Mouse (Mus musculus): ENCODE measurements around the gene Cdc42bpa.

Gene Cdc42bpa

DNA sequence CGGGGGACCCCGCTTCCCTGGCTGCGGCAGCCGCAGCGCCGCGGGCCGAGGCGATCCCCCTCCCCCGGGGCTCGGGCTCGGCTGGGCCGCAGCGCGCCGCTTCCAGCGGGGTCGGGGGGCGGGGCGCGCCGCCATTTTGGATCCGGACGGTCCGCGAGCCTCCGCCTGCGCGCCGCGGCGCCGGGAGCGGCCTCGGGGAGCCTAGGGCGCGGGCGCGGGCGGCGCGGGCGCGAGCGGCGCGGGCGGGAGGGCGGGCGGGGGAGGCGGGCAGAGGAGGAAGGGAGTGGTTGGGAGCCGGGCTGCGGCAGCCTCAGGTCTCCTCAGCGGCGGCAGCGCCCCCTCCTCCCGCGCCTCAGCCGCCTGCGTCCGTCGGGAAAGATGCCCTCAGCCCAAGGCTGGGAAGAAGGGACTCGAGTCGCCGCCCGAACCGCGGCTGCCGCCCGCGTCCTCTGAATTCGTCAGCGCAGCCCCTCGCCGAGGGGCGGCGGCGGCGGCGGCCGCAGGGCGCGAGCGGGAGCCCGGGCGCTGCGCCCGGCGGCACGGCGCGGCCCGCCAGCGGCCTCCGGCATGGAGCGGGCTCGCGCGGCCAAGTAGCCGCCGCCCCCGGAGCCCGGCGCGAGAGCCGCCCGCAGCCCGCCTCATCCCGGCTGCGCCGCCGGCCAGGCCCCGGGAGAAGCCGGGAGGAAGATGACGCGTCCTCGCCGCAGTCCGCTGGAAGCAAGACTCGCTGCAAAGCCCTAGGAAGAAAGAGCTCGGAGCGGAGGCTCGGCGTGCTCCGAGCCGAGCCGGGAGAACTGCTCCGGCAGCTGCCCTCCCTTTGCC lies at the start of gene Cdc42bpa:
Gene Cdc42bpa (plus strand): TSS at position 752 of the 822 bp plus-strand sequence.
- DNase-seq (ENCODE audit: low spot score in 2 of 2): peak; percentile 54 to 64

- no peak for DNase-seq (ENCODE audit: low spot score in 2 of 2)
Observed at GRCm38 (mm10) chr1:179913471-179913870, 46.8 kb upstream of the Cdc42bpa start.

GRCm38 (mm10) chr1:179917036-179917435 lies 43.2 kb upstream of the Cdc42bpa start:
- no peak for DNase-seq (ENCODE audit: low spot score in 2 of 2)

DNA sequence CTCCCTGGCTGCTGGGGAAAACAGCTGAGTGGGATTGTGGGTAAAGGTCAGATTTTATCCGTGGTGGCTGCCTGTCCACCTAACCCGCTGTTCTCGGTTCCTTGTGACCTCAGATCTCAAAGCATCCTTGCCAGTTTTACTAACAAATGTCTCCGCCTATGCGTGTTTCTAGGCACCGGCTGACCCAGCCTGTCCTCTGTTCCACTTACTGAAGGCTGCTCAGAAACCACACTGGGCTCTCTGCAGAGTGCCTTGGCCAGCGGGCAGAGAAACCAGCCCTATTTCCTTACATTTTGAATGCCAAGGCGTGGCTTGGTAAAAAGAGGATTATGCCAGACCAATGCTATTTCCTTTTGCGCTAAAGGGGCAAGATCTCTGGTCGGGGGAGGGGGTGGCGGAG lies 42.8 kb upstream of the Cdc42bpa start:
- no peak for DNase-seq (ENCODE audit: low spot score in 2 of 2)

DNA sequence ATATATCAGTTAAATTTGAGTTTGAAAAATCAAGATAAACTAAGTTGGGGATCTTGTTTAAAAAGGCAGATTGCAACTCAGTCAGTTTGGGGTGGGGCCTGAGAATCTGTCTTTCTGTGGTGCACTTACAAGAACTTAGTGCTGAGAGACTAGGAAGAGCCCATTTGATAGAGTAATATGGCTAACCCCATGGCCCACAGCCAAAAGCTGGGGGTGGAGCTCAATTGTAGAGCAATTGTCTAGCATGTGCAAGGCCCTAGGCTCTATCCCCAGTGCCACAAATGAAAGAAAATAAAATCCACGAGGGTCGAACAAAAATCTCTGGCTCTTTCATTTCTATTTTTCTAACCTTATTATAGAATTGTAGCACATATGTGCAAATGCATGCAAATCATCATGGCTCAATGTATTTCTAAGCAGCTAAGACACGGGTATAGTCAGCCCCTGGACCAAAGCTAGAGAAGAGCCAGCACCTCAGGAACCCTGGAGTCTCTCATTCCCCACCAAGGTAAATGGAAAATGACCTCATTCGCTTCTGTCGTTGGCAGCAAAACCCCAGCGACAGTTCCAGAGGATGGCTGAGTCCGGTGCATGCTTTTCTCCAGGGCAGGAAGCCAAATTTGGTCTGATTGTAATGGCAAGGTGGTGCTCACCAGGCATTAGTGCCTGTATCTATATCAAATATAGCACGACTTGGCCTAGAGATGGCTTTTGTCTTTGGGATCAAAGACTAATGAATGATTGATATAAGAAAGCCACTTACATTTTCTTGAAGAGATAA lies 40.4 kb upstream of the Cdc42bpa start:
- DNase-seq (ENCODE audit: low spot score in 2 of 2): no peak

DNA sequence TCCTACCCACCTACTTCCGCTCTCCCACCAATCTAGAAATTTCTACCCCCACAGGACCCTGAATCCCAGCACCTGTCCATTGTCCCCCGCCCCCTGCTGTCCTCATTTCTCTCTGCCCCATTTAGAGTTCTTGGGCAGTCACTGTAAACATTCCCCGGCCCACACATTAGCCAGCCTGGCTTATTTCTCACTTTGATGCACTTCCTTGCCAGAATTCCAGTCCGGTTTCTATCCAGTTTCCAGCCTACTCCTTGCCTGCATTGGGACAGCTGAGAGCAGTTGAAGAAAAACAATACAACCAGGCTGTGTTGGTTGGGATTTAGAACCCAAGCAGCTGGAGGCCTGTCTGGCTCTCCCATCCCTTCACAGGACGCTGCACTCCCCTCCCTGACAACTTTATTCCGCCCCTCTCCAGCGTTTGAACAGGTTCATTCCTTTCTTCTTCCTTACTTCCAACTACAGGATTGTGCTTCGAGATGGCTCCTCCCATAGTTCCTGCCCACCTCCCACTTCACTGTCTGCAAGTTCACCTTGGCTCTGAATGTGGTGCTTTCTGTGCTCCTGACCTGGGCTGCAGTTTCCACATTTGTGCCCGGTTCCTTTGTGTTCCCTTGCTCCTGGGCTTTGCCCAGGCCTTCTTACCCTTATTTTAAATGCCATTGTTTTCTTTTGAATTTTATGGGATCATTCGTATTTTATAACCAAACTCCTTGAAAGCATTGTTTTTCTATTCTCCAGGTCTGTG lies 36.4 kb upstream of the Cdc42bpa start:
- peak; percentile 10 to 27 for DNase-seq (ENCODE audit: low spot score in 2 of 2)

DNA sequence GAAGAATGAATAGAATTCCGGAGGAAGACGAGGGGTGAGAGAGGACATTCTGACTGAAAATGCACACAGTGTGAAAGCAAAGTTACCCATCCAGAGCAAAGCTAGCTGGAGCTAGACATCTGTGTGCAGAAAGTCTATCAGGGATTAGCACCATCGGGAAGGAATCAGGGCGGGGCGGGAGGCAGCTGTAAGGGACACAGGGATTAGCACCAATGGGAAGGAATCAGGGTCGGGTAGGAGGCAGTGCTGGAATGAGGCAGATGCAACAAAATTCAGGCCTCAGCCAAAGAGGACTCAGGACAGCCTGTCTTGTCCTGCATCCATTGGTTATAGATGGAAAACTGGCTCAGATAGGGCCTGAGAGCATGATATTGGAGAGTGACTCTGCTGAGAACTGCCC lies 34.0 kb upstream of the Cdc42bpa start:
- no peak for DNase-seq (ENCODE audit: low spot score in 2 of 2)

DNA sequence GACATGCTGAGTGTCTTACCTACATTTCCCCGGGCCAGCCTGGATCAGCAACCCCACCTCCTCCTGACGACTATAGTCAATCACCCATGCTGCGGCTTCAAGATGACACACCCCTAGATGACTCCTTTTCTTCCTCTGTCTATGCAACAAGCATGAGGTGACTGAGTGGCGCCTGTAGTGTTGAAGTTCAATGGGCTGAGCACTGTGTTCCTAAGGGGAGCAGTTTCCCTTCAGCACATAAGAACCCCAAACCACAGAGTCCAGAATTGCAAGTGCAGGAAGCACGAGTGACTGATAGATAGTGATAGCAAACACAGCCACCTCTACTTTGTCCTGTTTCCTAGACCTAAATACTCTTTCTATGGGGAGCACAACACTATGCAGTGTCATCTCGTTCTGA lies 33.2 kb upstream of the Cdc42bpa start:
- no peak for DNase-seq (ENCODE audit: low spot score in 2 of 2)

DNA sequence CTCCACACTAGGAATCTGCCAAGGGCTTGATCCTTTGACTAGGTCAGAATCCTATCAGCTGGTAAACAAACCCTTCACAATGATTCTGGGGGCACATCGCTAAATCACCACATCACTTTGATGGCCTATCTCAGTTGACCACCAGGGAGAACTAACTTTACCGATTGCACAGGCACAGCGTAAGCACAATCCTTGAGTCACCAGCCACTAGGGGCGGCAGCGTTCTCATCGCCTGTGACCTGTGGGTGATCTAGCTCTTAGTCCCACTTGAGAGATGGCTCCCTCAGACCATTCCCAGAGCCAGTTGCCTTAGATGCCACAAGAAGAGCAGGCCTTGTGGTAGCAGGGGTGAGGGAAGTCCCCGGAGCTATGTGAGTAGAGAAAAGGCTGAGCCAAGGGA lies 31.4 kb upstream of the Cdc42bpa start:
- DNase-seq (ENCODE audit: low spot score in 2 of 2): no peak

- no peak for DNase-seq (ENCODE audit: low spot score in 2 of 2)
Observed at GRCm38 (mm10) chr1:179931247-179931646, 29.0 kb upstream of the Cdc42bpa start.

DNA sequence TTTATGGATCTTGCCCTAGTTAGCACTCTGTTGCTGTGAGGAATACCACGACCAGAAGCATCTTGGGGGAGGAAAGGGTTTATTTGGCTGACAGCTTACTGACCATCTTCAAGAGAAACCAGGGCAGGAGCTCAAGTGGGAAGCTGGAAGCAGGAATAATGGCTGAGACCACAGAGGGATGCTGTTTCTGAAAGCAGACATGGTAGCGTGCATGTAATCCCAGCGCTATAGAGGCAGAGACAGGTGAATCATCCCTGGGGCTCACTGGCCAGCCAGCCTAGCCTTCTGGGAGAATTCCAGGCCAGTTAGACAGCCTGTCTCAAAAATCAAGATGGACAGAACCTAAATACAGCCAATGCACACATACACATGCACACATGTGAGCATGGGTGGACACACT lies 26.2 kb upstream of the Cdc42bpa start:
- DNase-seq (ENCODE audit: low spot score in 2 of 2): no peak

DNA sequence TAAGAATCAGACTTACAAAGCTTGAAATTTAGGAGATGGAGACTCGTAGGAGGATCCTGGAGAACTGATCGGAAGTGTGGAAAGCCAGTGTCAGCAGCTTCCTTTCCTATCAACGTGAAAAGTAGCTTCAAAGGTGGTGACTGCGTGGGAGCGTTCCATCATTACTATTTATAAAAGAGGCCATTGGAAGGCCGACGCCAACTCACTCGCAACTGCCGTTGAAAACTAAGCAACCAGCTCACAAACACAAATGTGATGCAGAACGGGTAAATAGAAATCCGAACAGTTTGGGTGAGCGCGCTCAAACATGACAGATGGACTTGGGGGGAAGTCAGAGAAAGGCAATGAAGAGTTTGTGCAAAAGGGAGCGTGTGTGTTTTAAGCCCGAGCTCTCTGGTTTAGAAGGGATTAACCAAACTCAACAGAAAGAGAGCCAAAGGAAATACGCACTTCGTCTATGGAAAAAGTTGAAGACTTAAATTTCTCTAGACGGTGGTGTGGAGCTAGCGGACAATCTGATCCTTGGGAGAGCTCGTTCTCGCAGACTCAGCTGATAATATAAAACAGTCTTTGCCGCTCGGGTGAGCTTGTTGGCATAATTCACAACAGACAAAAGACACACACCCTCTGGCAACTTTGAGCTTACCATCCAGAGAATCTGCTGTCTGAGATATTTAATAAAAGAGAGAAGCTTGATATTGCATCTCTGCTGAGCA lies 20.0 kb upstream of the Cdc42bpa start:
- DNase-seq (ENCODE audit: low spot score in 2 of 2): peak; percentile 53 to 62

DNA sequence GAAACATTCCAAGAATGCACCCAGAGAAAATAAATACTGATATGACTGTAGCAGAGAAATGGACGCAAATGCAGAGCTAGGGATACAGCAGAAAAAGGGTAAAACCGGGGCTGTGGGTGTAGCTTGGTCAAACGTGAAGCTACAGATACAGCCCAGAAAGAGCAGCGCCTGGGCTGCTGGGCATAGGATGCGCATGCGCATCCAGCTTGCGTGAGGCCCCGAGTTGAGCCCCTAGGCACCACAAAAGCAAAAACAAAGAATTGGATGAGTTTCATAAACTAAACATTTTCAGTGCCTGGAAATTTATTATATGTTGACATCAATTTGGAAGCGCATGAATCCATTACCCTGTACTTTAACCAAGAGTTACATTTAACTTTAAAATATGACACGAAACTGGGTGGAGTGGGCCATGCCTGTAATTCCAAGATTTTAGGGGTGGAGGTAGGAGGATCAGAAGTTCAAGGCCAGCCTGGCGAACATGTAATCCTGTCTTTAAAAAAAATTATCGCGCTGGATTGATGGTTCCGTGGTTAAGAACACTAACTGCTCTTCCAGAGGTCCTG lies 19.4 kb upstream of the Cdc42bpa start:
- DNase-seq (ENCODE audit: low spot score in 2 of 2): no peak

DNA sequence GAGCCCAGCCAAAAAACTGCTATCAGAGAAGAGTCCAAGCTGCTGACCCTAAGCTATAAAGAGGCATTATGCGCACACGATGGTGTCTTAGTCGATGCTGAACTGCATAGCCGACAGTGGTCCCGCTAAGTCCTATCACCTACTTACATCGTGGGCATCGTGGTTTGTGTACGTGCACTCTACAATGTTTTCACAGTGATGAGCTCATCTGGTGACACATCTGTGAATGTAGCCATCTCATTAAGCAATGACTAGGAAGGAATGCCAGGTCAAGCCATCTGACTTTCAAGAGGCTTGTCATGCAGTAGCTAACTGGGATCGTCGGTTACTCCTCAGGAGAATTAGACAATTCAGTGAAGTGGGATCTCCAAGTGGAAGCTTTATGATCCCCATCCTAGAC lies 15.3 kb upstream of the Cdc42bpa start:
- DNase-seq (ENCODE audit: low spot score in 2 of 2): no peak

GRCm38 (mm10) chr1:179946616-179947015 lies 13.7 kb upstream of the Cdc42bpa start:
- no peak for DNase-seq (ENCODE audit: low spot score in 2 of 2)

DNA sequence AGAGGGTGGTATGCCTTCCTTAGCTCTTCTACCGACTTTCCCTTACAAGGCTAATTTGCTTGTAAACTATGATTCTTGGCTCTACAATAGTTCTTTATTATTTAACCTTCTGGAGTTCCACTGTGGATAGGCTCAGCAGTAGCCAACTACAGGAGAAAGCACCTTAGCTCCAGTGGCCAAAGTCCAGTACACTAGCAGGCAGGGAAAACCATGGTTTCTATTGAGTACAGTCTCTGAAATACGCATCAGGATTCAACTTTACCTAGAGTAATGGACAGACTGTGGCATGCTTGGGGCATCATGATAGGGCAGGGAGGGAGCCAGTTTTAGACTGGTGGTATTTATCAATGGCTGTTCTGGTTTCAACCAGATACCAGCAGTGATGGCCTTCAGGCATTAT lies 12.6 kb upstream of the Cdc42bpa start:
- no peak for DNase-seq (ENCODE audit: low spot score in 2 of 2)

DNA sequence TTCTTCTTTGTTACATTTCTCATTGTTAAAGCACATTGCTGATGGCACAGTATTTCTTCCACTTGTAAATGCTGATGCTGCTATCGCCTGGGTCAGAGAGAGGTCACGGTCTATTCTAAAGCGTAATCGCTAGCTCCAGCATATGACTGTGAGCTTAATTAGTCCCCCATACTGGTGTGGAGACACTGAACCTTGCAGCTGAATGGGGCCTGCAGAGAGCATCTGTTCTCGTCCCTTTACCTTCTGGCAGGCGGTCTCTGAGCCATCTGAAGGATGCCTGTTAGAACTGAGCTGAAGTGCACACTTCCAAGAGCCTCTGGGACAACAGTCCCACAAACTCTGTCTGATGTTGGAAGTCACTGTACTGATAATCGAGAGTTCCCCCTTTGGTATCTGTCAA lies 8.7 kb upstream of the Cdc42bpa start:
- no peak for DNase-seq (ENCODE audit: low spot score in 2 of 2)

DNA sequence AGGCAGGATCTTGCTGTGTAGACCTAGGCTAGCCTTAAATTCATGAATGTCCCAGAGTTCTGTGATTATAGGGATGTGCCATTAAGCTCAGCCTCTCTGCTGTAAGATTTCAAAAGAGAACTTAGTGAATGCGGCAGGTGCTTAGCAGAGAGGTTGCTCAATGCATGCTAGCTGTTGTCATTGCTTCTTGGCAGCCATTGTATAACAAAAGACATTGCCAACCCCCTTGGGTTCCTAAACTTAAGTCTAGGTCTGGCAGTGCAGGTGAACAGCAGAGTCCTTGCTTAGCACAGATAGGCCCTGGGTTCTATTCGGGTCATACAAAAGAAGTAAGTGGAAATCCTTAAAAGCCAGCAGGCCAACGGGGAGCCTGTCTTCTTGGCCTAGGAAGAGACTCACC lies 7.0 kb upstream of the Cdc42bpa start:
- DNase-seq (ENCODE audit: low spot score in 2 of 2): no peak

DNA sequence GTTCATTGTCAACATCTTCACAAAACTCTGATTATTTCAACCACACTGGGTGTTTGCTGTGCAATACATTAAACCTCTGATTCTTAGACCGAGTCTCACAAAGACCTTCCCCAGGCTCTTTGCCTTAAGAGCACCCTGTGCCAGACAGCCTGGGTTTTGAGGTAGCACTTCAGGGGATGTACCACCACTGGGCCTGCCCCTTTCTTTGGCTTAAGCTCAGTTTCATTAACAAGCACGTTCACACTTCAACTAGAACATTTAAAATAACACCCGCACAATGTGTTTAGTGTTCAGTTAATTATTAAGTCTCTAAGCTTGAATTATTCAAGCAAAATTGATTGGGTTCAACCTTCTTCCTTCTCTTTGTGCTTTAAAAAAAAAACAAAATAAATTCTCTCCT lies 2.8 kb upstream of the Cdc42bpa start:
- no peak for DNase-seq (ENCODE audit: low spot score in 2 of 2)

- peak; percentile 51 to 63 for DNase-seq (ENCODE audit: low spot score in 2 of 2)
Observed at GRCm38 (mm10) chr1:179958871-179959720, 1.2 kb upstream of the Cdc42bpa start.

- DNase-seq (ENCODE audit: low spot score in 2 of 2): no peak
Observed at GRCm38 (mm10) chr1:179960543-179960876, 238 bp downstream of the Cdc42bpa start.
